Mouse (Mus musculus): ENCODE measurements around the gene Gm44965.

Gene Gm44965

GRCm38 (mm10) chr6:48573280-48573679, 20.5 kb upstream of the Gm44965 start:
- in situ Hi-C loops (cut with MboI; ENCODE audit: low pct_unique_long_range_greater_than_20kb in 1 of 2, low sequenced_read_pairs in 2 of 2, unreplicated experiment in 1 of 2) = no loop called here

GRCm38 (mm10) chr6:48573981-48574380, 19.8 kb upstream of the Gm44965 start:
- in situ Hi-C loops (cut with MboI; ENCODE audit: low pct_unique_long_range_greater_than_20kb in 1 of 2, low sequenced_read_pairs in 2 of 2, unreplicated experiment in 1 of 2) = no loop called here

- in situ Hi-C loops (cut with MboI; ENCODE audit: low pct_unique_long_range_greater_than_20kb in 1 of 2, low sequenced_read_pairs in 2 of 2, unreplicated experiment in 1 of 2) = no loop called here
These were observed 15.0 kb upstream of the Gm44965 start for GRCm38 (mm10) chr6:48578736-48579135.

GRCm38 (mm10) chr6:48579215-48579648, 14.5 kb upstream of the Gm44965 start:
- in situ Hi-C loops (cut with MboI; ENCODE audit: low pct_unique_long_range_greater_than_20kb in 1 of 2, low sequenced_read_pairs in 2 of 2, unreplicated experiment in 1 of 2) = no loop called here

GRCm38 (mm10) chr6:48581257-48581656, 12.5 kb upstream of the Gm44965 start:
- in situ Hi-C loops (cut with MboI; ENCODE audit: low pct_unique_long_range_greater_than_20kb in 1 of 2, low sequenced_read_pairs in 2 of 2, unreplicated experiment in 1 of 2) = no loop called here

DNA sequence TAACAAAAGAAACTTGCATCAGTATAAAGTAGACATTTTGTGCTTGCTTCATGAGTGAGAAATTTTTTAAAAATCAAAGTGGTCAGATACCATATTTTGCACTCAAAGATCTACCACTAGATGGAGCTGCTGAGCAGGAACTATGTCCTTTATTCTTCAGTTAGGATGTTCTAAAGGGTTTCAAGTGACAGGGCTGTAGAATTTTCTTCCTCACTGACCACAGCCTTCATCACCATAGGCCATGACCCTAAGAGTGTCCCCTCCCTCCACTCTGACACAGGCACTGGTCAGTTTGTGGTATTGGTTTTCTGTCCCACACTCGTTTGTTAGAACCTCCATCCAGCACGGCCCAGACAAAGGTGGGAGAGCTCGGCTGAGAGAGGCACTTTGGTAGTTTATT, 11.7 kb upstream of the Gm44965 start:
- in situ Hi-C loops (cut with MboI; ENCODE audit: low pct_unique_long_range_greater_than_20kb in 1 of 2, low sequenced_read_pairs in 2 of 2, unreplicated experiment in 1 of 2) = no loop called here

DNA sequence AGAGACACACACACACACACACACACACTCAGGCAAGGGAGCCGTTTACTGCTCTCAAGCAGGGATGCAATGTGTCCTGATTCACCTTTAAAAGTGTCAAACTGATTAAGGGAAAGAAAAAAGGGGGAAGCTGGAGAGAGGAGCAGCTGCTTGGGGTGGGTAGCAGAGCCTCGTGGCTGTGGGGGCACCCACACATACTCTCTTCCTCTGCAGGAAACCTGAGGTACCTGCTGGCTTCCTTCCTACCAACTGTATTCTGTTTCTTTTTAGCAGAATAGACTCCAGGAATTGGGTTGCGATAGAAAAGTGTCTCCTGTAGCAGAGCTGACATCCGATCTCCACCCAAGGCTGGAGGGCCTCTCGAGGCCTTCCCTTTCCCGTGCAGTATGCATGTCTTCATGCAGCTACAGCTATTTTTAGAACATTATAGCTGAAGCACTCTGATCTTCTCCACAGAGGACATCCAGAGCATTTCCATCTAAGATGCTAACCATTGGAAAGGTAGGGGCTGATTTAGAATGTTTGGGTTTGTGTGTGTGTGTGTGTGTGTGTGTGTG, 4.5 kb upstream of the Gm44965 start, which contains the start of gene Gm45021:
Gene Gm45021 (plus strand): TSS at position 417 of the 557 bp plus-strand sequence.
- in situ Hi-C loops (cut with MboI; ENCODE audit: low pct_unique_long_range_greater_than_20kb in 1 of 2, low sequenced_read_pairs in 2 of 2, unreplicated experiment in 1 of 2) = no loop called here

- in situ Hi-C loops (cut with MboI; ENCODE audit: low pct_unique_long_range_greater_than_20kb in 1 of 2, low sequenced_read_pairs in 2 of 2, unreplicated experiment in 1 of 2) = no loop called here
These were observed 2.4 kb upstream of the Gm44965 start for GRCm38 (mm10) chr6:48591221-48591845.

DNA sequence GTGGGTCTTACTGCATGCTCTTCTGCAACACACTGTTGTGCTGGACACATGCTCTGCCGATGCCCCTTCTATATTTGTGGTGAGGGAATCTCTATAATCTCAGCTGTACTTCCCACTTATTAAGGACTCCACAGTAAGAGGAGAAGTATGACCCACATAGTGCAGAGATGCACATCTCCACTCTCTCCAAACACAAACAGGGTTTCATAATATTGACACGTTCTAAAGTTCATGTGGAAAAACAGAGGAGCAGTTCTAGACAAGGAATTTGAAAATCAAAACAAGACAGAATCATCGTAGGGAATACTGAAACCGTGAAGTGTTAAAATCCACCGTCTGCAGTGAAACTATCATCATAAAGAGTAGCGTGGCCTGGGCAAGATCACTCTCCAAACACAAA, 1.9 kb upstream of the Gm44965 start:
- in situ Hi-C loops (cut with MboI; ENCODE audit: low pct_unique_long_range_greater_than_20kb in 1 of 2, low sequenced_read_pairs in 2 of 2, unreplicated experiment in 1 of 2) = no loop called here

DNA sequence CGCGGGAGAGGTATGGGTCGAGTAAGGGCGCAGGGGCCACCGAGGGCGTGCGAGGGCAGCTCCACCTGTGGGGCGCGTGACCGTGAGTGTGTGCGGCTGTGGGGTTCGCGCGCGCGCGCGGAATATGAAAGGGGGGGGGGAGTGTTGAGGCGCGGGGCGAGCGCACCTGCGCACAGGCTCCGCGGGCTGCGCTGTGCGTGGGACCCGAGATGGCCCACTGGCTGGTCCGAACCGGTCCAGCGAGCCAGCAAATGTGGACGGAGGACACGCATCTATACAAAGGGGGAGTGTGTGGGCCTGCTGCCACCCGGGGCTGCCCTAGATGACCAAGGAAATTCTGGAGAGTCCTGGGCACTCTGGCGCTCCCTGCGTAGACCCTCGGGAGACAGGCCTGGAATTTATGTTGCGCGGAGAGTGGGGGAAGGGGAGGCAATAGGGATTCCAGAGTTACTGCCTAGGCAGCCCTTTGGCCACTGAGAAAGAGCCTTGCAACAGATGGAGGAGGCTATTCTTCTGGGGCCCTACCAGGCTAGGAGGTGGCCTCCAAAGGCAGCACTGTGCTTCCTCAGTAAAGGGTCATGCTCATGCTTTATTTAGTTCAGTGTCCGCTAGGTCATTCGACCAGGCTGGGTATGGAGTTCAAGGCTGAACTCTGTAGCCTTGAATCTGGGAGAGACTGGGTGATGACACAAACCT, 450 bp downstream of the Gm44965 start:
- in situ Hi-C loops (cut with MboI; ENCODE audit: low pct_unique_long_range_greater_than_20kb in 1 of 2, low sequenced_read_pairs in 2 of 2, unreplicated experiment in 1 of 2) = no loop called here

GRCm38 (mm10) chr6:48595278-48595677, 1.5 kb downstream of the Gm44965 start:
- in situ Hi-C loops (cut with MboI; ENCODE audit: low pct_unique_long_range_greater_than_20kb in 1 of 2, low sequenced_read_pairs in 2 of 2, unreplicated experiment in 1 of 2) = no loop called here

- in situ Hi-C loops (cut with MboI; ENCODE audit: low pct_unique_long_range_greater_than_20kb in 1 of 2, low sequenced_read_pairs in 2 of 2, unreplicated experiment in 1 of 2) = no loop called here
These were observed 2.9 kb downstream of the Gm44965 start for GRCm38 (mm10) chr6:48596545-48597232.

GRCm38 (mm10) chr6:48597233-48597625, 3.5 kb downstream of the Gm44965 start:
- in situ Hi-C loops (cut with MboI; ENCODE audit: low pct_unique_long_range_greater_than_20kb in 1 of 2, low sequenced_read_pairs in 2 of 2, unreplicated experiment in 1 of 2) = no loop called here

DNA sequence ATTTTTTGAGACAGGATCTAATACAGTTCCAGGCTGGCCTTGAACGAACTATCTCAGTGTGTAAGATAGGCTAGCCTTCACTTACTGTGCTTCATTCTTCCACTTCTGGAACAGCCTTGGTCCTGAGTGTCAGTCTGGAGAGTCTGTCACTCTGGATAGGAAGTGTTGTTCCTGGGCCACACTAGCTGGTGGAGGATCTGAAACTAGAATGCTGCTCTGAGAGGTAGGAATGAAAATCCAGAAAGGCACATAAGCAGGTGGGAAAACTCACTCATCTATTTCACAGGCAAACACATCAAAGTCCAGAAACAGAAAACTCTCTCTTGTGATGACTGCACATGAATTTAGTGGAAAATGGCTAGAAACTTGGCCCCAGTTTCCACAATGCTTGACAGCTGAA, 6.9 kb downstream of the Gm44965 start:
- in situ Hi-C loops (cut with MboI; ENCODE audit: low pct_unique_long_range_greater_than_20kb in 1 of 2, low sequenced_read_pairs in 2 of 2, unreplicated experiment in 1 of 2) = no loop called here

DNA sequence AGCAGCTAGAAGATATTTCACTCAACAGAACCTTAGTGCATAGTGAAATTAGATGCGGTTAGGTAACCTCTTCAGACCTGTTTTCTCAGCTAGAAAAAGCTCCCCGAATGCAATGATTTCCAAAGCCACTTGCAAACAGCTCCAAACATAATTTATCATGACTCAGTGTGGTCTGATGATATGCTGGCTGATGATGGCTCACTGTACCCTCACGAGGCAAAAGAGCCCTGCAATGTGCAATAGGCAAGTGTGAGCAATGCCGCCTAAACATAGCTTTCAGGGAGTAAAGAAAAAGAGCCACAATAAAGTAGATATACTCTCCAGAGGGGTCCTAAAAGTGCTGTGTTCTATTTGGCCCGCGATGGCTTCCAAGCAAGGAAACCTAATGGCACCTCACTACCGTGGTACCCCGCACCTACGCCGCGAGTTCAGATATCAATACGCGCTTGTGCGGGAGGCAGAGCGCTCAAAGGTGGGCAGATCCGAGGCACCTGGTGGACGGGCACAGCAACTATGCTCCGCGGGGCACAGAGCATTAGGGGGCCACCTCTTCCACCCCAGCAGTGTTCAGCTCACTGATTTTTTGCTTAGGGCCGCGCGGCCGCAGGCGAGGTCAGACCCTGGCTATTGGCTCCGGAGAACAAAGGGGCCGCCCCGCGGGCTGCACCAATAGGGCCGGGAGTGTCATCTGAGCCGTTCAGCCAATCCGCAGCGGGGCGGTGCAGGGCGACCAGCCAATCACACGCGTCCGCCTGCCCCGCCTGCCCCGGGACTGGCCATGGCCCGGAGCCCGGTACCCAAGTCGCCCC, 7.7 kb downstream of the Gm44965 start, which contains the start of gene Zfp775:
Gene Zfp775 (plus strand): TSS at position 793 of the 809 bp plus-strand sequence.
- in situ Hi-C loops (cut with MboI; ENCODE audit: low pct_unique_long_range_greater_than_20kb in 1 of 2, low sequenced_read_pairs in 2 of 2, unreplicated experiment in 1 of 2) = no loop called here

DNA sequence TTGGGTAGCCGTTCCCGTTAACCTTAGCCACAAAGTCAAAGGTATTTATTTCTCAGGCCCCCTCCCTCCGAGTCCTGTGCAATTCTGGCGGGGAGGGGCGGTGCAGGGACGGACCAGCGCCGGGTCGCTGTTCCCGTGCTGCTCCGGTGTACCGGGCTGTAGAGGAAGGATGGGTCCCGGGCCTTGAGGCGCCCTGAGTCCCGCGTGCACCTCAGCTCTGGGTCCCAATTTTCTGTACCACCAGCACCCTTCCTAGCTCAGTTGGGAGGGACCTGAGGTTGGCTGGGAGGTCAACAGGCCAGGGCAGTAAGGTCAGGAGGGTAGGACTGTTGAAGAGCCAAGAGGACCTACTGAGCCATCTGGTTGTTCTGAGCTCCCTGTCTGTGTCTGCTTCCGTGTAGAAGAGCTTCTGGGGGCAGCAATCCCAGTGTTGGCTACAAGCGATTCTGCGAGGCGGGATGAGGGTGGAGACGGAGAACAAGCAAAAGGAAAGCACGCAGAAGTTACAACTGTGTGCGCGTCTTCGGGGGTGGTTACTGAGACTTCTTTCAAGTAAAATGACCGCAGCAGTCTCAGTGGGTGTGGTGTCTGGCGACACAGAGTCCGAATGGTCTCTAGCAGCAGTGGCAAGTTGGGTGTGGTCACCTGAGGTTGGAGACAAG, 8.5 kb downstream of the Gm44965 start:
- in situ Hi-C loops (cut with MboI; ENCODE audit: low pct_unique_long_range_greater_than_20kb in 1 of 2, low sequenced_read_pairs in 2 of 2, unreplicated experiment in 1 of 2) = no loop called here

- in situ Hi-C loops (cut with MboI; ENCODE audit: low pct_unique_long_range_greater_than_20kb in 1 of 2, low sequenced_read_pairs in 2 of 2, unreplicated experiment in 1 of 2) = no loop called here
These were observed 14.4 kb downstream of the Gm44965 start for GRCm38 (mm10) chr6:48608124-48608523.

DNA sequence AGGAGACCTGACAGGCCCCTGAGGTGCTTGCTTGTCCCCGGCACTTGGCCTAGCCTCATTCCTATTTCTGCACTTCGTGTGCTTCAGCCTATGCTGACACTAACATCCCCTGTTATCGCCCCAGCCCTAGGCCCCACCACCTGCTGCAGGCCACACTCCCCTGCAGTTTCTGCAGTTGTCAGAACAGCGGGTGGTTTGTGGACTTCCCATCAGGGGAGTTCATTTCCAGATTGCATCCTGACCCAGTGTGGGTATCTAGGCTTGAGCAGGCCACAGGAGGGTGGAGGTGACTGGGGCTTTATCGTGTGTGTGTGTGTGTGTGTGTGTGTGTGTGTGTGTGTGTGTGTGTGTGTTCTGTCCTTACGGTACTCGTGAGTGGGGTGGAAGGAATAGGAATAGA, 15.8 kb downstream of the Gm44965 start:
- in situ Hi-C loops (cut with MboI; ENCODE audit: low pct_unique_long_range_greater_than_20kb in 1 of 2, low sequenced_read_pairs in 2 of 2, unreplicated experiment in 1 of 2) = no loop called here
